Mouse (Mus musculus): ENCODE data around the gene Spef2.

GRCm38 (mm10) chr15:9608177-9608576 is 140.5 kb downstream of the Spef2 start:
- TF ChIP-seq CTCF (IDR thresholded peaks at IDR 0.05; ENCODE audit: extremely low read depth, insufficient read depth, low read length), result peak; percentile 24; the same call in 1 of the 2 replicates
- no peak for TF ChIP-seq POLR2A (IDR thresholded peaks at IDR 0.05; ENCODE audit: extremely low read depth, insufficient read depth, low read length)
